Mouse (Mus musculus) hindlimb bud, embryonic 11.5 days (tissue): ENCODE results near the gene Mrpl51.

Experiments
- DNase-seq: peaks from one replicate; pipeline ENCODE4 v3.0.0-alpha.2; 2012; ENCODE audit warnings: low read depth, low spot score; ENCODE audit errors: extremely low spot score

Gene Mrpl51

GRCm38 (mm10) chr6:125231117-125232044 is 39.8 kb downstream of the Mrpl51 start, which contains the start of gene Tapbpl:
TSS of gene Tapbpl (minus strand) at chr6:125231860.
- peak; percentile 6 for DNase-seq

- no peak for DNase-seq
Measured at GRCm38 (mm10) chr6:125232045-125232437, 40.4 kb downstream of the Mrpl51 start.

- no peak for DNase-seq
Measured at GRCm38 (mm10) chr6:125232516-125232915, 40.9 kb downstream of the Mrpl51 start.

GRCm38 (mm10) chr6:125233816-125234519 is 42.4 kb downstream of the Mrpl51 start:
- no peak for DNase-seq

GRCm38 (mm10) chr6:125234520-125234828 is 42.9 kb downstream of the Mrpl51 start:
- no peak for DNase-seq

- no peak for DNase-seq
Measured at GRCm38 (mm10) chr6:125236341-125236740, 44.7 kb downstream of the Mrpl51 start.

- no peak for DNase-seq
Measured at GRCm38 (mm10) chr6:125236782-125237181, 45.2 kb downstream of the Mrpl51 start, which contains the start of gene Cd27. TSS of gene Cd27 (minus strand) at chr6:125237010.

GRCm38 (mm10) chr6:125237421-125237820 is 45.8 kb downstream of the Mrpl51 start:
- DNase-seq: no peak

- DNase-seq: no peak
Measured at GRCm38 (mm10) chr6:125238396-125238795, 46.8 kb downstream of the Mrpl51 start.

- no peak for DNase-seq
Measured at GRCm38 (mm10) chr6:125239547-125239946, 47.9 kb downstream of the Mrpl51 start.

GRCm38 (mm10) chr6:125240617-125241016 is 49.0 kb downstream of the Mrpl51 start:
- DNase-seq: no peak

- no peak for DNase-seq
Measured at GRCm38 (mm10) chr6:125241566-125241965, 50.0 kb downstream of the Mrpl51 start.

- no peak for DNase-seq
Measured at GRCm38 (mm10) chr6:125244551-125244950, 53.0 kb downstream of the Mrpl51 start.
